Mouse (Mus musculus) lung, adult 2 months (tissue): ENCODE measurements around the gene Fam81a. TPM values are rescaled to one million over a fixed set of nuclear protein-coding genes. Genes with fewer than 3 reads are reported as not detected.

ENCODE experiments used
- DNase-seq: peaks from one replicate; pipeline ENCODE4 v3.0.0; 2022
- H3K4me1 ChIP-seq: fragments of 200-500 bp; 2 replicates; pipeline ENCODE4 v1.6.1; 2011; ENCODE audit warnings: low read length; ENCODE audit not compliant: control insufficient read depth, insufficient read depth
- H3K4me3 ChIP-seq: fragments of 200-500 bp; replicated peaks from 2 replicates; pipeline ENCODE3; 2011; ENCODE audit warnings: low read depth, mild to moderate bottlenecking, control low read depth, low read length; ENCODE audit errors: extremely low read depth
- CTCF ChIP-seq: fragments of 200-500 bp; IDR thresholded peaks from 2 replicates; pipeline ENCODE4 v1.5.1; 2011; ENCODE audit warnings: mild to moderate bottlenecking, low read length, control low read depth; ENCODE audit not compliant: insufficient read depth
- POLR2A ChIP-seq: fragments of 200-500 bp; IDR thresholded peaks from 2 replicates; pipeline ENCODE4 v1.6.1; 2011; ENCODE audit warnings: low read depth, mild to moderate bottlenecking, control low read depth, low read length, borderline replicate concordance; ENCODE audit errors: extremely low read depth
- WGBS: fragments of 180-500 bp; shearing (Covaris S2); methylation state at CpG from one replicate; pipeline ENCODE4 v1.1.7; 2018; 5-methylcytosine and 5-hydroxymethylcytosine counted together
- polyA plus RNA-seq: library from polyadenylated mRNA; depleted of rRNA; stranded (reverse); fragments of >200 nt; gene quantifications from 2 replicates; pipeline ENCODE4 v1.2.3, GENCODE M21; 2012

Fam81a gene
- polyA plus RNA-seq, 1 experiment, result 2.2 TPM

- TF ChIP-seq POLR2A, result no peak
- TF ChIP-seq CTCF, result no peak
Observed at GRCm38 (mm10) chr9:70141885-70142326, 454 bp downstream of the Fam81a start.

GRCm38 (mm10) chr9:70140871-70141796 is 1.2 kb downstream of the Fam81a start:
- under 1% methylated on average over 87 of the region's 87 CpGs for WGBS
- no peaks in the 10 kb centered on the region for H3K4me1 ChIP-seq
- DNase-seq, result peak; percentile 21
- TF ChIP-seq CTCF (no peak), POLR2A (no peak)
- peak overlapping the region; percentile 35 for H3K4me3 ChIP-seq

More at GRCm38 (mm10) chr9:70141885-70142326, 454 bp downstream of the Fam81a start:
- no peak for DNase-seq
- Histone ChIP-seq H3K4me3 (no peak overlapping the region), H3K4me1 (no peaks in the 10 kb centered on the region)
- 11% methylated on average over 11 of the region's 11 CpGs for WGBS

GRCm38 (mm10) chr9:70140340-70140739 is 2.0 kb downstream of the Fam81a start:
- WGBS, result 55% methylated on average over 4 of the region's 4 CpGs
- TF ChIP-seq POLR2A, result no peak
- no peak for TF ChIP-seq CTCF
- Histone ChIP-seq H3K4me1 (no peaks in the 10 kb centered on the region), H3K4me3 (no peak overlapping the region)
- no peak for DNase-seq

GRCm38 (mm10) chr9:70139331-70139885 is 3.0 kb downstream of the Fam81a start:
- no peak for DNase-seq
- no peaks in the 10 kb centered on the region for H3K4me1 ChIP-seq
- TF ChIP-seq CTCF (no peak), POLR2A (no peak)
- 26% methylated on average over 7 of the region's 7 CpGs for WGBS
- no peak overlapping the region for H3K4me3 ChIP-seq

GRCm38 (mm10) chr9:70138511-70138910 is 3.8 kb downstream of the Fam81a start:
- TF ChIP-seq POLR2A (no peak), CTCF (no peak)
- Histone ChIP-seq H3K4me1 (no peaks in the 10 kb centered on the region), H3K4me3 (no peak overlapping the region)
- 81% methylated on average over 7 of the region's 7 CpGs for WGBS
- DNase-seq, result no peak

- WGBS, result 91% methylated on average over 5 of the region's 5 CpGs
- no peaks in the 10 kb centered on the region for H3K4me1 ChIP-seq
- no peak overlapping the region for H3K4me3 ChIP-seq
- TF ChIP-seq POLR2A (no peak), CTCF (no peak)
- DNase-seq, result no peak
Observed at GRCm38 (mm10) chr9:70137991-70138390, 4.4 kb downstream of the Fam81a start.

GRCm38 (mm10) chr9:70135186-70135585 is 7.2 kb downstream of the Fam81a start:
- no peak for TF ChIP-seq CTCF
- TF ChIP-seq POLR2A, result no peak
- H3K4me1 ChIP-seq, result no peaks in the 10 kb centered on the region
- no peak overlapping the region for H3K4me3 ChIP-seq
- DNase-seq, result no peak
- 93% methylated on average over 1 of the region's 1 CpGs for WGBS

- TF ChIP-seq POLR2A (no peak), CTCF (no peak)
- H3K4me3 ChIP-seq, result no peak overlapping the region
- no peaks in the 10 kb centered on the region for H3K4me1 ChIP-seq
- DNase-seq, result no peak
- 52% methylated on average over 5 of the region's 5 CpGs for WGBS
Observed at GRCm38 (mm10) chr9:70134716-70135115, 7.6 kb downstream of the Fam81a start.

GRCm38 (mm10) chr9:70134215-70134614 is 8.1 kb downstream of the Fam81a start:
- WGBS, result 82% methylated on average over 9 of the region's 9 CpGs
- no peaks in the 10 kb centered on the region for H3K4me1 ChIP-seq
- DNase-seq, result no peak
- no peak for TF ChIP-seq CTCF
- TF ChIP-seq POLR2A, result no peak
- H3K4me3 ChIP-seq, result no peak overlapping the region
